In genomic region chr1:20761411-20761810, GRCm38 (mm10) we compare ENCODE assay signal across 32 mouse cellular contexts. TPM values are rescaled to one million over a fixed set of nuclear protein-coding genes. Genes with fewer than 3 reads are reported as not detected.
"Had no signal": no experiment of that assay in that cellular context is flagged by ENCODE, and none has a peak within 500 bp of the region (broad histone marks: within the 10 kb centered on the region; RNA-seq: fewer than 3 reads in every experiment).

No protein-coding gene starts in this region.

- H3K4me1 ChIP-seq: liver, embryonic 13.5 days; midbrain, embryonic 12.5 days; midbrain, embryonic 15.5 days; stomach, embryonic 15.5 days had no signal

- H3K9me3 ChIP-seq: liver, embryonic 13.5 days; midbrain, embryonic 12.5 days; midbrain, embryonic 15.5 days; neural tube, embryonic 13.5 days; stomach, embryonic 15.5 days had no signal

- H3K27me3 ChIP-seq: liver, embryonic 13.5 days; midbrain, embryonic 12.5 days; midbrain, embryonic 15.5 days; neural tube, embryonic 13.5 days; stomach, embryonic 15.5 days had no signal

- H3K27ac ChIP-seq: layer of hippocampus, adult 2 months; left cerebral cortex, adult 2 months; liver, embryonic 13.5 days; midbrain, embryonic 12.5 days; midbrain, embryonic 15.5 days; neural tube, embryonic 13.5 days; stomach, embryonic 15.5 days had no signal

- H3K9ac ChIP-seq: liver, embryonic 13.5 days; midbrain, embryonic 12.5 days; midbrain, embryonic 15.5 days; neural tube, embryonic 13.5 days; stomach, embryonic 15.5 days had no signal

- H3K36me3 ChIP-seq: liver, embryonic 13.5 days; midbrain, embryonic 12.5 days; midbrain, embryonic 15.5 days; neural tube, embryonic 13.5 days; stomach, embryonic 15.5 days had no signal

- DNase-seq: kidney, adult 9 months; kidney, postnatal 14 days; kidney, postnatal 4 days; layer of hippocampus, postnatal 36 days; liver, embryonic 13.5 days; lung, adult 2 months; lung, postnatal 14 days; lung, postnatal 4 days; retina, postnatal 1 day; right cerebral cortex, postnatal 25 days; spleen, adult 18-20 months; thymus, postnatal 25 days had no signal

- H3K4me2 ChIP-seq: liver, embryonic 13.5 days; midbrain, embryonic 12.5 days; midbrain, embryonic 15.5 days; neural tube, embryonic 13.5 days; stomach, embryonic 15.5 days had no signal

- H3K4me3 ChIP-seq: layer of hippocampus, adult 2 months; left cerebral cortex, adult 2 months; liver, embryonic 13.5 days; midbrain, embryonic 12.5 days; midbrain, embryonic 15.5 days; myocyte; neural tube, embryonic 13.5 days; stomach, embryonic 15.5 days had no signal

RNA-seq across cellular contexts. Expression of gene Il17f, which starts 29.0 kb away (rescaled TPM):
- total RNA-seq: layer of hippocampus, postnatal 36 days; left cerebral cortex, adult 2 months; left cerebral cortex, postnatal 10 days; liver, adult 2 months; megakaryocyte-erythroid progenitor cell, adult 5-6 weeks; monocyte, adult 5-6 weeks; neutrophil, adult 5-6 weeks had no signal
- polyA plus RNA-seq: kidney, embryonic 16.5 days; limb, embryonic 11.5 days; liver, adult 2 months; liver, embryonic 13.5 days; liver, embryonic 16.5 days; lung, adult 2 months; lung, embryonic 16.5 days; midbrain, embryonic 15.5 days; myocyte; neural tube, embryonic 13.5 days had no signal

RNA-seq across cellular contexts. Expression of gene Il17a, which starts 30.7 kb away (rescaled TPM):
- total RNA-seq: layer of hippocampus, adult 2 months; layer of hippocampus, postnatal 10 days; layer of hippocampus, postnatal 36 days; left cerebral cortex, adult 2 months; left cerebral cortex, postnatal 10 days; left cerebral cortex, postnatal 36 days; liver, adult 2 months; megakaryocyte progenitor cell, adult 5-6 weeks; megakaryocyte-erythroid progenitor cell, adult 5-6 weeks; monocyte, adult 5-6 weeks had no signal
- polyA plus RNA-seq: kidney, embryonic 16.5 days; limb, embryonic 11.5 days; limb, embryonic 14.5 days; liver, adult 2 months; liver, embryonic 13.5 days; liver, embryonic 16.5 days; lung, adult 2 months; lung, embryonic 16.5 days; midbrain, embryonic 12.5 days; midbrain, embryonic 15.5 days; myocyte; neural tube, embryonic 13.5 days; stomach, embryonic 15.5 days had no signal
